Mouse (Mus musculus) MEL (cell line): Measurements from ENCODE around the gene Pnkp. TPM values are rescaled to one million over a fixed set of nuclear protein-coding genes. Genes with fewer than 3 reads are reported as not detected.

Experiments
- DNase-seq: peaks from one replicate; pipeline ENCODE4 v3.0.0; 2011; ENCODE audit warnings: low read depth, low spot score
- H3K27ac ChIP-seq: 2 replicates; pipeline ENCODE4 v1.5.1; 2012; ENCODE audit warnings: low read depth, mild to moderate bottlenecking, control low read depth, low read length, moderate library complexity; ENCODE audit not compliant: control insufficient read depth
- H3K27me3 ChIP-seq, 2 experiments: fragments of 150-350 bp in 1 of 2; sonication (generic) in 1 of 2; 2 replicates each; pipeline ENCODE4 v1.6.1; 2012; ENCODE audit warnings: low read length in 2 of 2, mild to moderate bottlenecking in 2 of 2, improper control_type of control experiment in 1 of 2, moderate library complexity in 1 of 2; ENCODE audit not compliant: insufficient read depth in 2 of 2, control insufficient read depth in 1 of 2
- H3K36me3 ChIP-seq, 2 experiments: 2 replicates each; pipeline ENCODE4 v1.6.1; 2012 to 2014; ENCODE audit warnings: low read length in 2 of 2, improper control_type of control experiment in 1 of 2, inconsistent platforms in 1 of 2, mild to moderate bottlenecking in 1 of 2; ENCODE audit not compliant: insufficient read depth in 2 of 2, control insufficient read depth in 1 of 2
- H3K4me1 ChIP-seq, 2 experiments: fragments of 150-350 bp in 1 of 2; sonication (generic) in 1 of 2; 2 replicates each; pipeline ENCODE4 v1.6.1; 2012; ENCODE audit warnings: low read length in 2 of 2, improper control_type of control experiment in 1 of 2, mild to moderate bottlenecking in 1 of 2; ENCODE audit not compliant: insufficient read depth in 2 of 2, control insufficient read depth in 1 of 2
- H3K4me3 ChIP-seq, 2 experiments: fragments of 150-350 bp in 1 of 2; sonication (generic) in 1 of 2; 2 replicates each; pipeline ENCODE4 v1.5.1; 2012; ENCODE audit warnings: low read depth in 2 of 2, low read length in 2 of 2, mild to moderate bottlenecking in 2 of 2, moderate library complexity in 2 of 2, control low read depth in 1 of 2, improper control_type of control experiment in 1 of 2; ENCODE audit not compliant: control insufficient read depth in 1 of 2, insufficient read depth in 1 of 2
- H3K79me2 ChIP-seq: 2 replicates; pipeline ENCODE4 v1.6.1; 2012; ENCODE audit warnings: mild to moderate bottlenecking, low read length, moderate library complexity; ENCODE audit not compliant: control insufficient read depth, poor library complexity, insufficient read depth
- H3K9ac ChIP-seq: 2 replicates; pipeline ENCODE4 v1.6.1; 2012; ENCODE audit warnings: low read depth, mild to moderate bottlenecking, control low read depth, low read length, moderate library complexity; ENCODE audit not compliant: control insufficient read depth, poor library complexity, severe bottlenecking
- H3K9me3 ChIP-seq: fragments of 150-350 bp; sonication (generic); replicated peaks from 2 replicates; pipeline ENCODE4 v1.6.1; 2012; ENCODE audit warnings: mild to moderate bottlenecking, low read length, improper control_type of control experiment, moderate library complexity; ENCODE audit not compliant: insufficient read depth
- CTCF ChIP-seq, 3 experiments: IDR thresholded peaks in 2 of 3; conservative IDR thresholded peaks in 1 of 3; 2 replicates each; pipeline ENCODE4 v1.5.1; 2011 to 2012; ENCODE audit warnings: low read length in 3 of 3, low read depth in 2 of 3, mild to moderate bottlenecking in 2 of 3, improper control_type of control experiment in 1 of 3, inconsistent platforms in 1 of 3, mixed read lengths in 1 of 3, moderate library complexity in 1 of 3; ENCODE audit not compliant: control insufficient read depth in 1 of 3, insufficient read depth in 1 of 3, poor library complexity in 1 of 3, severe bottlenecking in 1 of 3
- ELF1 ChIP-seq: IDR thresholded peaks from 2 replicates; pipeline ENCODE4 v1.6.1; 2014; ENCODE audit warnings: low read depth, mild to moderate bottlenecking, inconsistent platforms, low read length, improper control_type of control experiment, moderate library complexity
- ETS1 ChIP-seq: IDR thresholded peaks from 2 replicates; pipeline ENCODE4 v1.6.1; 2012; ENCODE audit warnings: low read depth, mild to moderate bottlenecking, inconsistent platforms, low read length, improper control_type of control experiment, moderate library complexity
- HCFC1 ChIP-seq: IDR thresholded peaks from 2 replicates; pipeline ENCODE4 v1.6.1; 2012; ENCODE audit warnings: low read depth, mild to moderate bottlenecking, inconsistent platforms, low read length, improper control_type of control experiment, moderate library complexity
- JUND ChIP-seq: IDR thresholded peaks from 2 replicates; pipeline ENCODE4 v1.6.1; 2011; ENCODE audit warnings: low read depth, mild to moderate bottlenecking, improper control_type of control experiment, low read length
- MAX ChIP-seq: IDR thresholded peaks from 2 replicates; pipeline ENCODE4 v1.6.1; 2011; ENCODE audit warnings: low read length, improper control_type of control experiment
- MAZ ChIP-seq: IDR thresholded peaks from 2 replicates; pipeline ENCODE4 v1.6.1; 2012; ENCODE audit warnings: low read depth, mild to moderate bottlenecking, inconsistent platforms, low read length, improper control_type of control experiment
- NELFE ChIP-seq: IDR thresholded peaks from 2 replicates; pipeline ENCODE4 v1.6.1; 2011; ENCODE audit warnings: low read depth, low read length, improper control_type of control experiment
- POLR2AphosphoS2 ChIP-seq: IDR thresholded peaks from 2 replicates; pipeline ENCODE4 v1.6.1; 2011; ENCODE audit warnings: low read length, improper control_type of control experiment
- RCOR1 ChIP-seq: IDR thresholded peaks from 2 replicates; pipeline ENCODE4 v1.6.1; 2012; ENCODE audit warnings: low read depth, mild to moderate bottlenecking, inconsistent platforms, low read length, improper control_type of control experiment
- SMC3 ChIP-seq: IDR thresholded peaks from 2 replicates; pipeline ENCODE4 v1.6.1; 2011; ENCODE audit warnings: low read depth, low read length, improper control_type of control experiment
- TAL1 ChIP-seq: IDR thresholded peaks from 2 replicates; pipeline ENCODE4 v1.6.1; 2012; ENCODE audit warnings: mild to moderate bottlenecking, inconsistent platforms, low read length, moderate library complexity, mixed read lengths
- ZKSCAN1 ChIP-seq: IDR thresholded peaks from 2 replicates; pipeline ENCODE4 v1.6.1; 2012; ENCODE audit warnings: low read depth, mild to moderate bottlenecking, inconsistent platforms, low read length, improper control_type of control experiment, moderate library complexity
- ZMIZ1 ChIP-seq: IDR thresholded peaks from 2 replicates; pipeline ENCODE4 v1.6.1; 2012; ENCODE audit warnings: low read depth, mild to moderate bottlenecking, inconsistent platforms, low read length, improper control_type of control experiment, moderate library complexity
- polyA plus RNA-seq, 2 experiments: library from polyadenylated mRNA; stranded (reverse) in 1 of 2; unstranded in 1 of 2; fragments of >175 nt in 1 of 2; fragments of >200 nt in 1 of 2; gene quantifications; 2 replicates each; pipeline versions ENCODE4 v1.2.1 to v1.2.4; 2012; ENCODE audit warnings: low replicate concordance in 2 of 2, low read depth in 1 of 2; ENCODE audit not compliant: insufficient read length in 2 of 2, insufficient read depth in 1 of 2, missing spikeins in 1 of 2
- total RNA-seq: library from RNA; depleted of rRNA; stranded (reverse); fragments of 300-350 nt; gene quantifications from 2 replicates; pipeline ENCODE4 v1.2.3, GENCODE M21; 2012

The Pnkp gene
- total and polyA plus RNA-seq, 3 experiments, result 39.3 to 45.6 TPM; not detected in 1

DNA sequence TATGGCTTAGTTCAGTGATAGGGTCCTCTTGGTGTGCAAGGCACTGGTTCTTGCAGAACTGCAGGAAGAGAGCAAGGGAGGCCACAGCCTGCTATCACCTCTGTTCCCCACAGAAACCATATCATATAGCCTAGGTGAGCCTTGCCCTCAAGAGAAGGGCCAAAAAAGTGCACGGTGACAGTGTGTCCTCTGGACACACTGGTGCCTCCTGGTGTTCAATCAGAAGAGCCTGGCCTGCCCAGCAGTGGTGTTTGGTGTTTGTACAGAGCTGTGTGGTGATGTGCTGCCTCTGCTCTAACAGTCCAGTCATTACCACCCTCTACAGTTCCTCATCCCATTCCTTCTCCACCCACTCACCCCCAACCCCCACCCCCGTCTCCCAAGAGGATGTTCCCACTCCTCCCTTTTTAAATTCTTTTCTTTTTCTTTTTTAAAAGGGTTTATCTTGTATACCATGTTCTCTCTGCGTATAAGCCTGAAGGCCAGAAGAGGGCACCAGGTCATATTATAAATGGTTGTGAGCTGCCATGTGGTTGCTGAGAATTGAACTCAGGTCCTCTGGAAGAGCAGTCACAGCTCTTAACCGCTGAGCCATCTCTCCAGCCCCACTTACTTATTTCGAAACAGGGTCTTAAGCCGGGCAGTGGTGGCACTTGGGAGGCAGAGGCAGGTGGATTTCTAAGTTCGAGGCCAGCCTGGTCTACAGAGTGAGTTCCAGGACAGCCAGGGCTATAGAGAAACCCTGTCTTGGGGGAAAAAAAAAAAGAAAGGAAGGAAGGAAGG is 35.1 kb upstream of the Pnkp start:
- Histone ChIP-seq H3K27ac (no peak overlapping the region), H3K4me3 (no peak overlapping the region), H3K4me1 (peaks cover 39 to 51% of the 10 kb centered on the region in 2 experiments), H3K79me2 (peaks cover 98% of the 10 kb centered on the region), H3K9ac (no peak overlapping the region; the same call in 1 of the 2 replicates), H3K27me3 (no peaks in the 10 kb centered on the region), H3K36me3 (peaks cover 30 to 57% of the 10 kb centered on the region in 2 experiments), H3K9me3 (no peaks in the 10 kb centered on the region)
- peak; percentile 39 for DNase-seq
- TF ChIP-seq ETS1, result 0 out of 2 replicates have a peak, but pooled peaks have one; percentile 2
- TF ChIP-seq CTCF (IDR thresholded peaks at IDR 0.05 in 2 of 3, conservative IDR thresholded peaks at IDR 0.05 in 1 of 3; ENCODE audit: control insufficient read depth in 1 of 3, insufficient read depth in 1 of 3, low read depth in 2 of 3, low read length in 3 of 3, poor library complexity in 1 of 3, severe bottlenecking in 1 of 3), result peak in 1 of 3 experiments; percentile 35; a peak in 2 of 6 replicates
- no peak for TF ChIP-seq HCFC1

DNA sequence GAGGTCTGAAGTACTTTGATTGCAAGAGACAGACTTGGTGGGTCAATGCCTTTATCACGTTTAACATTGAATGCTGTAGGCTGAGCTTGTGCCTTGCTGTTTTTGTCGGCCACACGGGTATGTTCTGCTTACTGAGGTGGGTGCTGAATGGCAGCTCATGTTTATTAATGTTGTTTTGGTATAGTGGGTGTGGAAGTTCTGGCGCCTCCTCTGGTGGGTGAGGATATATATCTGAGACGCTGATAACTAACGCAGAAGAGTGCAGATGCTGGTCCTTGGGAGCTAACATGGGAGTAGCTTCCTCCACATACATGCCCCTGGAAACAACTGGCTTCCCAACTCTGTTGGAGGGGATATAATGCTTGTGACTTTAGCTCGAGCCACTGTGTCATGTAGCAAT is 33.5 kb upstream of the Pnkp start:
- Histone ChIP-seq H3K36me3 (peaks cover 34 to 51% of the 10 kb centered on the region in 2 experiments), H3K4me3 (no peak overlapping the region), H3K27ac (no peak overlapping the region), H3K79me2 (peaks cover 98% of the 10 kb centered on the region), H3K27me3 (no peaks in the 10 kb centered on the region), H3K4me1 (peaks cover 36 to 44% of the 10 kb centered on the region in 2 experiments), H3K9me3 (no peaks in the 10 kb centered on the region), H3K9ac (no peak overlapping the region)
- TF ChIP-seq SMC3 (no peak), ETS1 (no peak), ZKSCAN1 (no peak), ELF1 (no peak), MAZ (no peak), CTCF (IDR thresholded peaks at IDR 0.05 in 2 of 3, conservative IDR thresholded peaks at IDR 0.05 in 1 of 3; ENCODE audit: control insufficient read depth in 1 of 3, insufficient read depth in 1 of 3, low read depth in 2 of 3, low read length in 3 of 3, poor library complexity in 1 of 3, severe bottlenecking in 1 of 3) (no peak), TAL1 (no peak), POLR2AphosphoS2 (no peak), JUND (no peak), MAX (no peak), ZMIZ1 (no peak), RCOR1 (no peak), NELFE (no peak)
- DNase-seq, result no peak
